Mouse (Mus musculus) cerebellum, postnatal 14 days (tissue): ENCODE measurements around the gene Ormdl3.

Experiments used
- DNase-seq, 2 experiments: peaks; one replicate each; pipeline ENCODE4 v3.0.0; 2021; ENCODE audit warnings: mixed read lengths in 2 of 2

Gene Ormdl3

DNA sequence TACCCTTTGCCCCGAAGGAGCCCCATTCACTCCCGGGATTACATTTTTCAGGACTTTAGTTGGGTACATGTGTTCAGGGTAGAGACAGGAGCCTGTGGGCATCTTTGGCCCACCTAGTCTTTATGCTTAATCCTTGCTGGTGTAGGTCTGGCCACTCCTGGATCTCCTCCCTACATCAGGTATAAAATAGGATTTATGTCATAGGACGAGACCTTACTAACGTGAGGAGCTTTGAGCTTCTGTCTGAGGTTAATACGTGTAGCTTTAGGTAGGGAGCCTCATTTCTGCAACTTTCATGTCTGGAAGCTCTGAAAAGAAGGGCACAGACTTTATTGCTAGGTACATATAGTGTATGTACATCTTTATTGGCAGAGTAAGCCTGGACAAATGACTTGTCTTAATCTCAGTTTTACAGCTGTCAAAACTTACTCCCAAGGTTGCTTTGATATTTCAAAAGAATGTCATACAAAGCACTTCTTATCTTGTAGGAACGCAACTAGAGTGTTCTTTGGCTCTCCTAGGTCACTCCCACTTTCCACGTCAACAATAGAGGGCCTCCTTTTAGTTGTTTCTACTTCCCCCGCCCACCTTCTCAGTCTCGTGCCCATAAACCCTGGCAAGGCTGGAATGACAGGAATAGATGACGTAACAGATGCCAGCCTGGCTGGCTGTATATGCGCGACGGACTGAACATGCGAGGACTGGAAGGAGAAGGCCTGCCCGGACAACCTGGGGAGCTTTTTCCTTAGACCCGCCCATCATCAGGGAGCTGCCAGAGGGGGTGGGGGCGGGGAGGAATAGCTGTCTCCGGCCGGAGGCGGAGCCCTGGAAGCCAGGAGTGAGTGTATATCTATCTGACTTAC lies 747 bp upstream of the Ormdl3 start:
- peak; percentile 60 to 63 for DNase-seq

DNA sequence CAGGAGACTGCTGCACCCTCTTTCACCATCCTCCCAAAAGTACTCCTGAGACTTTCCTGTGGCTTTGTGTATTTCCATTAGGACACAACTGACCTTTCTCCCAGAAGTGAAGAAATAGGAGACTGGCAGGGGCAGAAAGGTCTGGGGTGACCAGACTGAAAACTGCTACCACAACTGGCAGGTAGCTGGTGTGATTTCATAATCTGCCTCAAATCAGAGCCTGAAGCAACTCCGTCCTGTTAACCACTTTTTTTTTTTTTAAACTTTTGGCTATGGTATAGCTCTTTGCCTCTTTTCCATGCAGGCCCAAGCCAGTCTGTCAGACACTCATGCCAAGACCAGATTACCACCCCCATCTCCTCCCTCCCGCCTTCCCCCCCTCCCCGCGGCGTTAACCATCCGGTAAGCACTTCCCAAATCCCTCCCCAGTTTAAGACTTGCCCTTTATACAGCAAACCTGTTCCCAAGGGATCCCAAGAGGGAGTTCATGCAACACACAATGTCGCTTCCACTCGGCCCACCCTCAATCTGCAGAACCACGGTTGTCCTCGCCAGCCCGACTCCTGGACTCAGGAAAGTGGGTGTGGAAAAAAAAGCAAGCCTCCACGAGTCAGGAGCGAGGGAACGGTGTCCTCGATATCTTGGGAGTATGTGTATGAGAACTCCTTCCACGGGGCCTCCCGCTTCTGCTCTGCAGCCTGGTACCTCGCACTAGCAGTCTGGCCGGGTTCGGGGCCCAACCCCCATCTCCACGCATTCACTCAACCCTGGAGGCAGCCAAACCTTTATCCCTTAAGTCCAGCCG lies 879 bp downstream of the Ormdl3 start:
- DNase-seq = peak; percentile 50 to 63

DNA sequence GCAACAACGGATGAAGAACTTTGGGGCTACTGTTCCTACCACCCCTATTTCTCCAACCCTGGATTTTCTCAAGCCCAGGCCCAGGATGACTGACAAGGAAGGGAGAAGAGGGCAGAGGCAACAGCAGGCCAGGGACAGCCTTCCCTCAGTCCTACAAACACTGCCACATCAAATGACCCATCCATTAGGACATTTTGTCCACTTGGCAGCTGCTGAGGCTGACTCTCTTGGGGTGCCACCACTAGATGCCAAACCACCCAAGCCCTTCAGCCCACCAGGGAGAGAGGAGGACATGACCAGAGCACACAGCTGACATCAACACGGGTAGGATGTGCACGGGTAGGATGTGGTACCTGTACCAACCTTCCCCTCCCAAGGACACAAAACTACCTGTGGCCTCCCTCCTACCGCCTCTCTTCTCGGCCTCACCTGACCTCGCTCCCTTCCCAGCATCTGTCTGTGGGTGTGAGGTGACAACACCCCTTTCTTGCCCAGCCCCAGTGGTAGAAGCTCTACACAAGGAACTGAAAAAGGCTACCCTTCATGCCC lies 2.5 kb downstream of the Ormdl3 start:
- DNase-seq = no peak

DNA sequence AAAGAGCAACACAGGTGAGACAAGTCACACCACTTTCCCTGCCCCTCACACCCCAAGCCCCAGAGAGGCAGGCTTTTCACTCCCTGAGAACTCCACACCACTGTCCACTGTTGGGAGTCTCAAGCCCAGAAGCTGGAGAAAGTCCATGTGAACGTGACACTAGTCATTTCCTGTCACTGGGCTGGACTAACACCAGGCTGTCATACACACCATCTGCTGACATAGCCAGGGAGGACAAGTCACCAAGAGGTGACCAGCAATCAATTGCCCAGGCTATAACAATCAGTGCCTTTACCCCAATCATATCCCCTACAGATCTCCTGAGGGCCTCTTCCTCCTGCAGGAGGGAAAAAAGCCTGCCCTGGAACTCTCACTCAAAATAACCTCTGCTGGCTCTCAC lies 3.0 kb downstream of the Ormdl3 start:
- DNase-seq = no peak

DNA sequence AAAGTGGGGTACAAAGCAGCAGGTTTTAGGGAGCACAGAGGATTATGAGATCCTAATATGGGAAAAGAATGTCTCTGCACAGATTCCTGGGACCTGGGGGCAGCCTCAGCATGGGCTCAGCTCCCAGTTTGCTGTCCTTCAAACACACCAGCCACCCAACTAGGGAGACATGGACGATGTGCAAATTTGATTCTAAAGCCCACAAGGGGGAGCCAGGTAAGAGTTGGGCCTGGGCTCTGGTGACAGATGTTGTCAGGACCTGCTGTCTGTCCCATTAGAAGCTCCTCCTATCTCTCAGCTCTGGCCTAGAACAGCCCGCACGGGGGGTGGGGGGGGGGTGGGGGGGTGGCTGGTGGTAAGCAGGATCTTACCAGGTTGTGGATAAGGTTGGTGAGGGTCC lies 3.6 kb downstream of the Ormdl3 start:
- no peak for DNase-seq

DNA sequence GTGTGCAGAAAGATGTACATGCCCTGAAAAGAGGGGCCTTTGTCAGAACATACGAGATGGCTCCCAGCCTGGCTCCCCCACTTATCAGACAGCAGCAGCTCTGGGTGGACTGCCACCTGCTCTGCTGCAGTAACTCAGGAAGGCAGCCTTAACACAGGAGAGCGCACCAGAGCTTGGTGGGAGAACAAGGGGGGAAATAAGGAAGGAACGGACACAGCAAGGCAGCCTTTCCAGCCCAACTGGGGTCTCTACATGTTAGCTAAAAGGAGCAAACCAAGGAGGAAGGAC lies 4.0 kb downstream of the Ormdl3 start:
- DNase-seq = no peak

DNA sequence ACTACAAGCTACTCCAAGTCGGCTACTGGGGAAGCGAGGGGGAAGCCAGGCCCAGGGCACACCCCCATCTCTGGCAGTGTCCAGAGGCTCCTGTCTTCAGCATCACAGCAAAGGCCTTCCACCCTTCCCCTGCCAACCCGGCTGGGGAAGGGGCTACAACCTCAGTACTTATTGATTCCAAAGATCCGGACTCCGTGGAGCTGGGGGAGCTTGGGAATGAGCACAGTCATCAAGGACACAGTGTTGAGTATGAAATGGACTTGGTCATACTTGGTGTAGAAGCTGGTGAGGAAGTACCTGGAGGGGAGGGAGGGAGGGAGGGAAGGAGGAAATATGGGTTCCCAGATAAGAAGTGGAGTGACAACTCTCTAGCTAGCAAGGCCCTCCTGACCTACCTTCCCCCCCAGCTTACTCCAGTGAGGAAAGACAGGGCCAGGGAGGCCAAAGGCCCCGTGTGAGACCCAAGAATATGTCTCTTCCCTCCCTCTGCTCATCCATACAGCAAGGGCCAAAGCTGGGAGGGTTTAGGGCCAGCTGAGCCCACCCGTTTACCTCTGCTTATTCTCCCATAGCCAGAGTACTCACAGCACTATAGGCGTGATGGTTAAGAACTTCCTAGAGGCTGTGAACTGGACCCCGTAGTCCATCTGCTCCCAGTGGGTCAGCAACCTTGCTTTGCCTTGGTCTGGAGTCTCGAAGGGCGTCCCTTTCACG lies 4.5 kb downstream of the Ormdl3 start:
- DNase-seq = no peak

DNA sequence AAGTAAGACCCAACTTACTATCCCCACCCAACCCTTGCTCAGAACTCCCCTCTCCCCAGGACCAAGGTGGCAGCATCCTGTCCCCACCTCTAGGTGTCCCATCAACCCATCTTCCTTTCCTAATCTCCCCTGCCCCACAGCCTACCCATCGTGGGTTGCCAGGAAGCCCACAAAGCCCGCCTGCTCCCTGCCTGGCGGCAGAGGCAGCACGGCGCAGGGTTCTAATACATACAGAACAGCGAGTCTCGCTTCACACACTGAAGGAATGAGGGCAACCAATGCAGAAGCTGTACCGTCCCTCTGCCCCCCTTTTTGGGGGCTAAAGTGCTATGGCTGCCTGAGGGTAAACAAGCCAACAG lies 5.2 kb downstream of the Ormdl3 start:
- no peak for DNase-seq

DNA sequence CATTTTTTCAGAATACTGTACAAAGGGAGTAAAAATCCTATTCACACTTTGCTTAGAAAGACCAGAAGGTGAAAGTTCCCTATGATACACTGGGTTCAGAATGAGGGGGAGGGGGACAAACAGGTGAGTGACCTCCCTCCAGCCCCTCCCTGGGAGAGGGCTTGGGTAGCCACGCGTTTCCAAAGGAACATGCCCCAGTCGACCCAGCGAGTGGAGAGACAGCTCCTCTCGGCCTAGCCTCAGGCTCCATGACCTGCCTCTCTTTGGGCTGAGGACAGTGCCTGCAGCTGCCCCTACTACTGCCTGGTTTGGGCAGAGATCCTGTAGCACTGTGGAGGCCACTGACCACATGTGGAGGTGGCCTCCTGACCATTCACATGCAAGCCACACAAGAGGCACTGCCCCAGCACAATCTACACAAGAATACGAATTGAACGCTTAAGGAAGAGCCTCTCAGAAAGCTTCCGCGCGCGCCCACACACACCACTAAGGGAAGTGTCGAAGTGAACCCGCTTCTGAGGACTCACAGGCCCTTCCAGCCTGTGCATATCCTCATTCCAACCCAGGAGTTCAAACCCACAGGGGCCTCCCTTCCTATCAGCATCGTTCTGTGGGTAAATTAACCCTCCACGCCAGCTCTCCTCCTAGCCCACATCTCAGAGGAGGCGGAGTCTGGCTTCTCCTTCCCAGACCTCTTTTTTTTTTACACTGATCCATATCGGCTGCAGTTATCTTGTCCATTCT lies 5.7 kb downstream of the Ormdl3 start:
- no peak for DNase-seq

DNA sequence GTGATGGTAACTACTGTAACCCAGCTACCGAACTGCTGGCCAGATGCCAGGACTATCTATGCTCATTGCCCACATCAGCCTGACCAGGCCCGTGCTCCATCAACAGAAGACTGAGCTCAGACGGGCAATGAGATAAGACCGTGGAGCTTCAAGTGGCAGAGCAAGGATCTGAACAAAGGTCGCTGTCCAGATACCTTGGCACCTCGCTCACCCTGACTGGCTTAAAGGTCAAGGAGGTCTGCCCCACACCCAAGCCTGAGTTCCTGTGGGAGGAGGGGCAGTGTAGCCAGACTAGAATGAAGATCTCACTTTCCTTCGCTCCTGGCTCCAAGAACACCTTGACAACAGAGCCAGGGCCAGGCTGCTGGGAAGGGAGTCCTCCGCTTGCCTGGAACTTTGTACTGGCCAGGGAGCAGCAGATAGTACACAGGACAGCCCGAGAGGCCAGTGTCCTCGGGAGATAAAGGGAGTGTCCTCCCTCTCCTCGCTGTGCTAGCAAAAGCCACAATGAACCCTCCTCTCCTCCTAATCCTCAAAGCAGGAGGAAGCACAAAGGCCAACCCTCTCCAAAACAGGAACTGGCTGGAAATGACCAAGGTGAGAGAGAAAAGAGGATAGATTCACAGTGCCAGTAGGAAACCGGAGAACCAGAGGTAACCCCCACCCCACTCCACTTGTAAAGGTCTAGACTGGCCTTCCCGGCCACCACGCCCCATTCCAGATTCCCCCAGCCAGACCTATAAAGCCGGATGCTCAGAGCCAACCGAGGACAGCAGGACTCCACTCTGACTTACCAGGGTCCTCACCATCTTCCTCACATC lies 6.7 kb downstream of the Ormdl3 start:
- DNase-seq = no peak

DNA sequence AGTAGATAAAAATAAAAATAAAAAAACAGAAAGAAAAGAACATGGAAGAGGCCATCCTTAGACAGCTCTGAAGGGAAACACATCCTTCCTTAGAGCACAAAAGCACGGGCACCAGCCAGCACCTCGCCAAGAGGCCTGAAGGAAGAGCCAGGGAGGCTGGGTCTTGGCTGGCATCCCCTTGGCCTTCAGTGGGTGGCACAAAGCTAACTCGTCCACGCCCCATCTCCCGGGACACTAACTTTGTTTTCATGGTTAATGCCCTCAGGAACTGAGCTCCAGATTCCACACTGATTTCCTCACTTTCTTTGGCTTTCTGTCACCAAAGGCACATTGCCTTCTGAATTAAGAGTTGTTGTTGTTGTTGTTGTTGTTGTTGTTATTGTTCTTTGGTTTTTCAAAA lies 9.4 kb downstream of the Ormdl3 start:
- DNase-seq = no peak

DNA sequence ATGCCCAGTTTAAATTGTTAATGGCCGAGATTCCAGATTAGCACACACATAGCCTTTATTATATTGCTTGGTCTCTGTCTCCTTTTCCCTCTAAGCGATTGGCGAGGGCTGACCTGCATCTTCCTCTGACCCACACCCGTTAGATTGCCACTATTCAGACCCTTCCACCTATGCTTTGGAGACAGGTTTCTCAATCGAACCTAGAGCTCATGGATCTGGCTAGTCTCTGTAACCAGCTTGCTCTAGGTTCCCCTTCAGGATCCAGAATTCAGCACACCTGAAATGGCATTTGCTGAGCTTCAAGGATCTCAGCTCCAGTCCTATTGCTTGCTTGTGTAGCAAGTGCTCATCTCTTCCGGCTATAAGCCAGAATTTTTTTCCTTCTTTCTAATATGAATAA lies 17.7 kb downstream of the Ormdl3 start:
- DNase-seq = no peak

DNA sequence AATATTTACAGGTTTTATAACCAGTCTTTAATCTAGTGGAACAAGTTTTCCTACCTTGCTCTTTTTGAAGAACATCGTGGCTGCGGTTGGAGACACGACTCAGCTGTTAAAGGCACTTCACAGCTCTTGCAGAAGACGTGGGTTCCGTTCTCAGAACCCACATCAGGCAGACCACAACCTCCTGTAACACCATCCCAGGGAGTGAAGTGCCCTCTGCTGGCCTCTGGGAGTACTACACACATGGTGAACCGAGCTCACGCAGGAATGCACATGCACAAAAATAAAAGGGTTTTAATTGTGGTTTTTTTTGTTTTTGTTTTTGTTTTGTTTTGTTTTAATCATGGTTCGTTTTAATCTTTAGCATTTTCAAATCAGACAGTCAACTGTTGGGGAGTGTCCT lies 18.8 kb downstream of the Ormdl3 start:
- DNase-seq = peak in 1 of 2 experiments; percentile 35

DNA sequence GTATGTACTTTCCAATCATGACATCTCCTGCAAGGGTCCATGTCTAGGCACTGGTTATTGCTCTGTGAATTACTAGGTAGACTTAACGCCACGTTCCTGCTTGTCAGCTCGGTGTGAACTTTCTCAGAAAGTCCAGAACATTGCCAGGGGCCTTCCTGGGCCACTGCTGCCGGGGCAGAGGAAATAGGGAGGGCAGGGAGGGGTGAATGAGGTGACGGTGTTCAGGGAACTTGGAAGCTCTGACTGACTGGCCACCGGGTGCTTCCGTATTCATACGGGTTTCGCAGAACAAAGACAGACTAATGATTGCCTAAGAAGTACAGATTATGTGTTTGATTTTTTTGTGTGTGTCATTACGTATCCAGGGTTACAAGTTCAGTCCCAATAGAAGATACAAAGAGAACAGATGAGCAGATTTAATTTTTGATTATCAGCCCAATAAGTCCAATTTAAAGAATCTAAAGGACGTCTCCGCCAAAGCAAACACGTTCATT lies 23.2 kb downstream of the Ormdl3 start:
- DNase-seq = no peak

DNA sequence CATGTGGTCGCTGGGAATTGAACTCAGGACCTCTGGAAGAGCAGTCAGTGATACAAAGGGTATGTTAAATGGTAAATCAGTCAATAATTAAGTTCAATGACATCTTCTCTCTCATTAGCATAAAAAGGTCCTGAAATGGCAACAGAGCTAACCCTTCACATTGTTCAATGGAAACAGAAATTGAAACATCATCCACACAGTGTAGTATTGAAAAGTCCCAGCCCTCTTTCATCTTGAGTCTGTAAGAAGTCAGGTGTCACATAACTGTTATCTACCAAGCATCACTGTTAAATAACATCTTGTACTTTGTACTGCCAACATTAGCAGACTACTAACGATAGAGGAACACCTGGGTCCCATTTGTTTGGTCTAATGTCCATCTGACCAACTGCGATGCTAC lies 24.1 kb downstream of the Ormdl3 start:
- no peak for DNase-seq

DNA sequence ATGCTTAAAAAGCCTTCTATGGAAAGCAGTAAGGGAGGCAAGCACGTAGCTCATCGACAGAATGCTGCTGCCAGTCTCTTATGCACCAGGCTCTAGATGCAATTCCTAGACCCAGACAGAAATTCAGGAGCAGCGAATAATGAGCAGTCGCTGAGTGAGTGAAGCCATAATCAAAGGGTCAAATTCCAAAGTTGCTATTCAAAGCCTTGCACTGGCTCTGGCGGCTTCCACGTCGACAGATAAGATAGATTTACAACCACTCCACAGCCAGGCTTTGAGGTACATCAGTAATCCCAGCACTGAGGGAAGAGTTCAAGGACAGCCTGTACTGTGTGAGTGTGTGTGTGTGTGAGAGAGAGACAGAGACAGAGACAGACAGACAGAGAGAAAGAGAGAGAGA lies 26.2 kb downstream of the Ormdl3 start:
- no peak for DNase-seq

DNA sequence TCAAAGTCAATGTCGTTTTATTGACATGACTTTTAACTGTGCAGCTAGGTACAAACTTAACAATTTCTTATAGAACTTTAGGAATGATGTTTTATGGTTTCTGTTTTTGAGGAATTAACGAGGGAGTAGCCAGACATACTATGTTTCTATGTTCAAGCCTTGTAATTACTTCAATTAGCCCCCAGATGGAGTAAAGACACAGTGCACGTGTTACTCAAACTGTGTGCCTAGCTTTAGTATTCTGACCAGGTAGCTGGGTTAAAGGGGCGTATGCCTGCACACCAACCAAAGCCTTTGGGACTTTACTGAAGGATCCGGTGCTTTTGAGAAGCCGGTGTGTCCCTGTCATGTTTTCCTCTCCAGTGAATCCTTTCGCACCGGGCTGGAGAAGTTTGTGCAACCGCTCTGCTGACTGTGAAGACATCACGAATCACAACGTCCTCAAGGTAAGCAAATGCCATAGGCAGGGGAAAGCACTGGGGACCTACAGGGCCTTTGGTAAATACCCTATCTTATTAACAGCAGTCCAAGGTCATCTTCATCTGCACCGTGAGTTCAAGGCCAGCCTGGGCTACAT lies 32.0 kb downstream of the Ormdl3 start:
- DNase-seq = no peak

DNA sequence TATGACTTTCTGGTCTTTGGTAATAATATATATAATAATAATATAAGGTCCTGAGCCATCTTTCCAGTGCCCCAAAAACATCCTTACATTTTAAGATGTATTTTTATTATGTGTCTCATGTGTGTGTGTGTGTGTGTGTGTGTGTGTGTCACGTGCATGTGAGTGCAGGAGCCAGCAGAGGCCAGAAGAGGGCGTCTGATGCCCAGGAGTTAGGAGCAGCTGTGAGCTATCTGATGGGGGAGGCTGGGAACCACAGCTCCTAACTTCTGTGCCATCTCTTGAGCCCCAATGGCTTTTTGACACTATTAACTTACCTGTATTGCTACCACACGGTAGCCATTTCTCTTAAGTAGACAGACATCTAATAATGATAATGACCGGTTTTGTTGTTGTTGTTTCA lies 33.2 kb downstream of the Ormdl3 start:
- DNase-seq = no peak

DNA sequence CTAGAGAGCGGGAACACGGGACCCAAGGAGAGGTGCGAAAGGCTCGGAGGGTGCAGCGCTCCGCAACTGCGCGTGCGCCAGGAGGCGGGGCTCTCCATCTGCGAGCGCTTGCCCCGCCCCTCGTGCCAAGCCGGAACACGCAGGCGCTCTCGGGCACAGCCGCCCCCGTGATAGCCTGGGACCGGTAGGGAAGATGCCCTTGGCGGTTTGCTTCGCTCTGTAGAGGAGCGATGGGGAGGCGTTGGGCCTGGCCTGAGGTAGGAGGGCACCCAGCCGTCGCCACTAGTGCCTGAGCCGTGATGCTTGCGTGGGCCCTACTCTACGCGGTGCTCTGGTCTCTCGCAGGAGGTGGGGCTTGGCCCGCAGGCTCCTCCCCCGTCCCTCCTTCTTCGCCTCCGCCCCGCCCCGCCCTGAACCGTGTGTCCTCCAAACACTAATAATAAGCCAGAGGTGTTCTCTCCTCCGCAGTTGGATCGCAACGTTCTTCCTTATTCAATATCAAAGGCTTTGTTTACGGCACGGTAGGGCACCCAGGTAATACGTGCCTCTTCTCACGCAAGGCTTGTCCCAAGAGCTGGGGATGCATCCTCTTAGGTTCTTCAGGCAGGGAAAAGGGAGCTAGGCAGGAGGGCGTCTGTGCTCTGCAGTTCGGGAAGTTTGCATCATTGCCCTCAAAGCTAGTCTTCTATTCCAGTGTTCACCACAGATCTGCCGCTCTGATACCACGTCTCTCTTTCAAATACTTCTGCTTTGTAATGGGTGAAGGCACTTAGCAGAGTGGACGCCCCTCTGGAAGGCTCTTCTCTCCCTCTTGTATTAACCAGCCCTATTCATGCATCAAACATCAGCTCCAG lies 36.0 kb downstream of the Ormdl3 start, which contains the start of gene Zpbp2:
Gene Zpbp2 (plus strand): TSS at position 123 of the 854 bp plus-strand sequence.
- DNase-seq = peak; percentile 94 to 96

DNA sequence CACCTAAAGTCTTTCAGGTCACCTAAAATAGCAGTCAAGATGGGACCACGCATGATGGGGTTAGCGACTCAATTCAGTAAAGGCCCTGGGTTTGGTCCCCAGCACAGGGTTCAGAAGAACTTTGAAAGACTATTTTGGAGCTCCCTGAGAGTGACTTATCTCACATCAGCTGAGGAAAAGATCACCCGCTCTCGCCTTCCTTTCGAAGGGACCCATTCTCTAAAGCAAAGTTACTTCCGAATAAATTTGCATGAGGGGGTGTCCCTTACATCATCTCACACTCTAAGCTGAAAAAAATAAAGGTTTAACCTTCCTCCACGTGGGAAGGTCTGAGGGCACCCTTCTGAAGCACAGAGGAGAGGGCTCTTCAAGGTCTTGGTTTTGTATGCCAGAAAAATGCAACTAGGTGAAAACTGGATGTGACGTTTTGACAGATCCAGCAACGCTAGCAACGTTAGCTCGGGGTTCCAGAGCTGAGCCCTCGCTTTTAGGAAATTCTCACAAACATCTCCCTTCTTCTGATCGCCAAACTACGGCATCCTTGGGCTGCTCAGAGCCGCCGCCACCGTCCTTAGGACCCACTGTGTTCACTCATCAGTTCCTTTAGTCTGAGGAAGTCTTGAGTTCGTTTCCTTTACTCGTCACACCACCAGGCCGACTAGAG lies 36.7 kb downstream of the Ormdl3 start:
- DNase-seq = no peak
